Mouse (Mus musculus) thymus, adult 18-20 months (tissue): ENCODE results near the gene Dmbt1.
"Not testable (repeated sequence)": the region's sequence is repeated elsewhere in the genome, so short reads cannot be mapped to it uniquely, and the experiment has no call there.

Source experiments
- DNase-seq, 2 experiments: peaks; one replicate each; pipeline ENCODE4 v3.0.0; 2022; ENCODE audit warnings: mixed read lengths in 2 of 2

Gene Dmbt1

GRCm38 (mm10) chr7:131054808-131055370 lies 23.0 kb downstream of the Dmbt1 start:
- DNase-seq = no peak

- DNase-seq = not testable (repeated sequence)
Measured at GRCm38 (mm10) chr7:131057918-131058317, 26.1 kb downstream of the Dmbt1 start.

GRCm38 (mm10) chr7:131059808-131060207 lies 28.0 kb downstream of the Dmbt1 start:
- DNase-seq = not testable (repeated sequence)

- no peak for DNase-seq
Measured at GRCm38 (mm10) chr7:131062541-131062940, 30.7 kb downstream of the Dmbt1 start.

- peak in 1 of 2 experiments; percentile 33 for DNase-seq
Measured at GRCm38 (mm10) chr7:131068191-131068590, 36.3 kb downstream of the Dmbt1 start.

- peak; percentile 43 to 75 for DNase-seq
Measured at GRCm38 (mm10) chr7:131073476-131073875, 41.6 kb downstream of the Dmbt1 start.

- peak; percentile 12 to 36 for DNase-seq
Measured at GRCm38 (mm10) chr7:131074098-131074497, 42.2 kb downstream of the Dmbt1 start.

GRCm38 (mm10) chr7:131075956-131076355 lies 44.1 kb downstream of the Dmbt1 start:
- peak; percentile 16 to 30 for DNase-seq

- not testable (repeated sequence) for DNase-seq
Measured at GRCm38 (mm10) chr7:131082403-131082802, 50.5 kb downstream of the Dmbt1 start.

- DNase-seq = no peak
Measured at GRCm38 (mm10) chr7:131112486-131112885, 80.6 kb downstream of the Dmbt1 start.

GRCm38 (mm10) chr7:131113676-131114075 lies 81.8 kb downstream of the Dmbt1 start:
- no peak for DNase-seq

GRCm38 (mm10) chr7:131114434-131114833 lies 82.6 kb downstream of the Dmbt1 start:
- DNase-seq = no peak

- DNase-seq = no peak
Measured at GRCm38 (mm10) chr7:131122210-131122807, 90.5 kb downstream of the Dmbt1 start.

- no peak for DNase-seq
Measured at GRCm38 (mm10) chr7:131130021-131130420, 98.2 kb downstream of the Dmbt1 start.

GRCm38 (mm10) chr7:131133181-131133580 lies 101.3 kb downstream of the Dmbt1 start:
- DNase-seq = no peak

- DNase-seq = no peak
Measured at GRCm38 (mm10) chr7:131146214-131146613, 114.4 kb downstream of the Dmbt1 start, which contains the start of gene 4933402N03Rik. Gene 4933402N03Rik, minus strand, starts transcription at chr7:131146314.

GRCm38 (mm10) chr7:131150179-131150578 lies 118.3 kb downstream of the Dmbt1 start:
- no peak for DNase-seq

GRCm38 (mm10) chr7:131153044-131153443 lies 121.2 kb downstream of the Dmbt1 start:
- no peak for DNase-seq

- DNase-seq = no peak
Measured at GRCm38 (mm10) chr7:131162251-131162650, 130.4 kb downstream of the Dmbt1 start.

GRCm38 (mm10) chr7:131167771-131168170 lies 135.9 kb downstream of the Dmbt1 start:
- DNase-seq = no peak

GRCm38 (mm10) chr7:131169099-131169498 lies 137.2 kb downstream of the Dmbt1 start:
- peak; percentile 26 to 47 for DNase-seq
